Mouse (Mus musculus) midbrain, postnatal 0 days (tissue): ENCODE results near the gene Umodl1. TPM values are rescaled to one million over a fixed set of nuclear protein-coding genes. Genes with fewer than 3 reads are reported as not detected.

ENCODE experiments used
- ATAC-seq: fragments of 200-750 bp; cut with Nextera tagmentation; 2 replicates; pipeline ENCODE4 v1.8.0; 2017; ENCODE audit warnings: moderate number of reproducible peaks, mild to moderate bottlenecking, moderate TSS enrichment, moderate library complexity; ENCODE audit not compliant: low FRiP score
- DNase-seq: peaks from one replicate; pipeline ENCODE4 v3.0.0-alpha.2; 2015; ENCODE audit warnings: low spot score
- H3K27ac ChIP-seq: fragments of 300-500 bp; sonication (generic); 2 replicates; pipeline ENCODE4 v1.5.1; 2014; ENCODE audit warnings: low read depth, mild to moderate bottlenecking, low read length, mixed read lengths
- H3K27me3 ChIP-seq: fragments of 300-500 bp; sonication (generic); 2 replicates; pipeline ENCODE4 v1.6.1; 2014; ENCODE audit warnings: low read length, control low read depth, mixed read lengths; ENCODE audit not compliant: insufficient read depth
- H3K36me3 ChIP-seq: fragments of 300-500 bp; sonication (generic); 2 replicates; pipeline ENCODE4 v1.6.1; 2014; ENCODE audit warnings: low read length, control low read depth, mixed read lengths; ENCODE audit not compliant: insufficient read depth
- H3K4me1 ChIP-seq: fragments of 300-500 bp; sonication (generic); 2 replicates; pipeline ENCODE4 v1.6.1; 2014; ENCODE audit warnings: mild to moderate bottlenecking, control low read depth, antibody characterized with exemption, low read length, mixed read lengths; ENCODE audit not compliant: insufficient read depth
- H3K4me2 ChIP-seq: fragments of 300-500 bp; sonication (generic); 2 replicates; pipeline ENCODE4 v1.6.1; 2014; ENCODE audit warnings: low read depth, mild to moderate bottlenecking, low read length, mixed read lengths; ENCODE audit not compliant: poor library complexity, severe bottlenecking
- H3K4me3 ChIP-seq: fragments of 300-500 bp; sonication (generic); 2 replicates; pipeline ENCODE4 v1.5.1; 2014; ENCODE audit warnings: low read depth, mild to moderate bottlenecking, low read length, moderate library complexity
- H3K9ac ChIP-seq: fragments of 300-500 bp; sonication (generic); replicated peaks from 2 replicates; pipeline ENCODE4 v1.6.1; 2014; ENCODE audit warnings: mild to moderate bottlenecking, low read length, moderate library complexity, mixed read lengths; ENCODE audit not compliant: poor library complexity, severe bottlenecking
- H3K9me3 ChIP-seq: fragments of 300-500 bp; sonication (generic); 2 replicates; pipeline ENCODE4 v1.6.1; 2016; ENCODE audit warnings: low read length, control low read depth
- CTCF ChIP-seq: IDR thresholded peaks from 2 replicates; pipeline ENCODE4 v1.5.1; 2016; ENCODE audit warnings: antibody characterized with exemption, mild to moderate bottlenecking
- WGBS: fragments of 180-500 bp; shearing (Covaris S2); extraction: QIAGEN DNeasy Blood & Tissue Kit; methylation state at CpG from one replicate; pipeline ENCODE4 v1.1.7; 2014; 5-methylcytosine and 5-hydroxymethylcytosine counted together
- polyA plus RNA-seq: library from polyadenylated mRNA; unstranded; fragments of >200 nt; fragmentation: Nextera tagmentation; extraction: Ambion mirVana; gene quantifications from 2 replicates; pipeline ENCODE4 v1.2.1, GENCODE M21; 2015
- total RNA-seq: library from RNA; depleted of rRNA; stranded (reverse); fragments of >200 nt; gene quantifications from 2 replicates; pipeline ENCODE4 v1.2.3, GENCODE M21; 2014

The Umodl1 gene
- total and polyA plus RNA-seq, 2 experiments from 2014 or later, result 0.12 to 0.16 TPM

DNA sequence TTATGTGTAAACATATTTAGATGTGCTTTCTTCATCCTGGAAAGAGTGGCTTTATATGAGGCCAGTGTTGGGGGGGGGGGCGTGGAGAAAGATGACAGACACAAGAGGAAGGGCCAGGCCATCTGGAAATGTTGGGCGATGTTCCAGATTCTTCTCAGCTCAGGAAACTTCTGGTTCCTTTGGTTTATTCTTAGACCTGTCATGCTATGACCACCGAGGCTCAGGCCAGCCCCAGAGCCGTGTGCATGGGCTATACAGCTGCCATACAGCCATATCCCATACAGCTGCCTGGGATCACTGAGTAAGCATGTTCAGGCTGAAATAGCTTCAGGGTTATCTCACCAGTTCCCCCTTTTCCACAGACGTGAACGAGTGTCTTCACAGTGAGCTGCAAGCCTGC lies 18.9 kb downstream of the Umodl1 start:
- DNase-seq, result peak; percentile 39
- TF ChIP-seq CTCF, result no peak
- no peak overlapping the region for H3K4me2 ChIP-seq
- no peak overlapping the region for H3K27ac ChIP-seq
- H3K27me3 ChIP-seq, result no peaks in the 10 kb centered on the region
- no peaks in the 10 kb centered on the region for H3K4me1 ChIP-seq
- H3K9me3 ChIP-seq, result no peaks in the 10 kb centered on the region
- H3K9ac ChIP-seq, result no peak overlapping the region
- 78% methylated on average over 6 of the region's 6 CpGs for WGBS
- ATAC-seq, result no peak
- H3K36me3 ChIP-seq, result no peaks in the 10 kb centered on the region
- H3K4me3 ChIP-seq, result no peak overlapping the region

DNA sequence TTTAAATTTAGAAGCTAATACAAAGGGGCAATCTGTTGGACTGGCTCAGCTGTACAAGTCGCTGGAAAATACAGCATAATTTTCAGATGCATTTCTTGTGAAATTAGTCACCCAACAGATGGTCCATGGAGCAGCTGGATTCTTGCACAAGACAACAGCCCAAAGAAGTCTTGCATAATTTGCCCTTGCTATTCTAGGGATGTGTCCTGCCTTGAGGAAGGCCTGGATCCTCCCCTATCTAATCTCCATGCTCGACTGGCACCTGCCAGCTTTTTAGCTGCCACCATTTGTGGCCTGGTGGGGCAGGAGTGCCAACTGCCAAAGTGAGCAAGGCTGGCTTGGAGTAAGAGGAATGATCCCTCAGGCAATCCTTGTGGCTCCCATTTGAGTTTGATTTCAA lies 22.9 kb downstream of the Umodl1 start:
- no peak overlapping the region for H3K27ac ChIP-seq
- H3K4me2 ChIP-seq, result no peak overlapping the region
- H3K9me3 ChIP-seq, result no peaks in the 10 kb centered on the region
- no peaks in the 10 kb centered on the region for H3K27me3 ChIP-seq
- 64% methylated on average over 2 of the region's 2 CpGs for WGBS
- no peak overlapping the region for H3K4me3 ChIP-seq
- DNase-seq (no peak), ATAC-seq (no peak)
- no peaks in the 10 kb centered on the region for H3K4me1 ChIP-seq
- no peaks in the 10 kb centered on the region for H3K36me3 ChIP-seq
- no peak overlapping the region for H3K9ac ChIP-seq
- no peak for TF ChIP-seq CTCF

DNA sequence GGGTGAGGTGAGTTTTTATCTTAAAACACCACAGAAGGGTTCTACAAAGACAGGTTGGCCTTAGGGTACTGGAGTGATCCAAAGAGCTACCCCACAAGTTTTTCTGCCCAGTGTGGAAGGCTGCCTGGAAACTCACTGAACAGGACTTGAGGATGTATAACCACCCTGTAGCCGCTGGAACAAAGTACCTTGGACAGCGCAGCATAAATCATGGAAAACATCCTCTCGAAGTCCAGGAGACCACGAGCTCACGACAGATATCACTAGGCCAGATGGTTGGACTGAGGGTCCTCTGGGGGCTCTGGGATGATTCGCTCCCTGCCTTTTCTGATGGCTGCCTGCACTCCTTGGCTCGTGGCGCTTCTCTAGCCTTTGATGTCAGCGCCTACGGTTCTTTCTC lies 24.1 kb downstream of the Umodl1 start:
- H3K4me3 ChIP-seq, result no peak overlapping the region
- no peak overlapping the region for H3K9ac ChIP-seq
- H3K9me3 ChIP-seq, result no peaks in the 10 kb centered on the region
- H3K27ac ChIP-seq, result no peak overlapping the region
- 83% methylated on average over 10 of the region's 10 CpGs for WGBS
- no peak overlapping the region for H3K4me2 ChIP-seq
- no peaks in the 10 kb centered on the region for H3K36me3 ChIP-seq
- no peak for TF ChIP-seq CTCF
- ATAC-seq (no peak), DNase-seq (no peak)
- H3K4me1 ChIP-seq, result no peaks in the 10 kb centered on the region
- no peaks in the 10 kb centered on the region for H3K27me3 ChIP-seq

DNA sequence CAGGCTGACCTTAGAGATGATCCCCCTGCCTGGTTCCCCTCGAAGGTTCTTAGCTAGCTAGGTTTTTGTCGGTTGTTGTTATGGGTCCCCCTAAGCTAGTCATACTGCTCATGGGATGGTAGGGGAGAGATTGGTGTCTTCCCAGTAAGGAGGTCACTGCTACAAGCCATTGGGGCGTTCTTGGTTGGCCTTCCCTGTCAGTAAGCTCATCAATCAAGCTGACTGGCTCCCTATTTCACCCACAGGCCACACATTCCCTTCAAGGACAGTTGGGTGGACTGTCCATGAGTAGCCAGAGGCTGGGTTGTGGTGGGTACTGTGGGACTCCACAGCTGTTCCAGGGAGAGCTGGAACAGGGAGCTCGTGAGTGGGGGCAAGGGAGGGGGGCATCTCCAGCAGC lies 29.1 kb downstream of the Umodl1 start:
- Histone ChIP-seq H3K4me3 (no peak overlapping the region), H3K36me3 (no peaks in the 10 kb centered on the region), H3K9me3 (no peaks in the 10 kb centered on the region), H3K4me1 (no peaks in the 10 kb centered on the region), H3K27ac (no peak overlapping the region), H3K4me2 (no peak overlapping the region), H3K27me3 (no peaks in the 10 kb centered on the region), H3K9ac (no peak overlapping the region)
- no peak for TF ChIP-seq CTCF
- no peak for DNase-seq
- no peak for ATAC-seq
- WGBS, result 91% methylated on average over 4 of the region's 4 CpGs

DNA sequence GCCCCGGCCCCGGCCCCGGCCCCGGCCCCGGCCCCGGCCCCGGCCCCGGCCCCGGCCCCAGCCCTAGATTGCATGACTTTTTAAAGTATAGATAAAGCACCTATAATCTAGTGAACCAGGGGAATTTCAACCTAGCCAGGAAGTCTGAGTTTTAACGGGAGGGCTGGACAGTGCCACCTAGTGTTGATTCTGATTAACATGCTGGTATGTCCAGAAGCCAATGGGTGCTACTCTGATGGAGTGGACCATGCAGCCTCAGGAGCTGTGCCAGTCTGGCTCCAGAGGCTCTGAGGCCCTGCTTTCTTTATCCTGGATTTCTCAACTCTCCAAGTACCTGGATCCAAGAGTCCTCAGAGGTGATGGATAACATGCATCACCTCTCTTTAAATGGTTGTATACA lies 35.8 kb downstream of the Umodl1 start:
- Histone ChIP-seq H3K4me1 (no peaks in the 10 kb centered on the region), H3K36me3 (no peaks in the 10 kb centered on the region), H3K9me3 (no peaks in the 10 kb centered on the region), H3K9ac (no peak overlapping the region), H3K4me2 (no peak overlapping the region), H3K4me3 (no peak overlapping the region), H3K27me3 (no peaks in the 10 kb centered on the region), H3K27ac (no peak overlapping the region)
- 77% methylated on average over 10 of the region's 10 CpGs for WGBS
- ATAC-seq (no peak), DNase-seq (peak; percentile 61)
- peak; percentile 76 for TF ChIP-seq CTCF

DNA sequence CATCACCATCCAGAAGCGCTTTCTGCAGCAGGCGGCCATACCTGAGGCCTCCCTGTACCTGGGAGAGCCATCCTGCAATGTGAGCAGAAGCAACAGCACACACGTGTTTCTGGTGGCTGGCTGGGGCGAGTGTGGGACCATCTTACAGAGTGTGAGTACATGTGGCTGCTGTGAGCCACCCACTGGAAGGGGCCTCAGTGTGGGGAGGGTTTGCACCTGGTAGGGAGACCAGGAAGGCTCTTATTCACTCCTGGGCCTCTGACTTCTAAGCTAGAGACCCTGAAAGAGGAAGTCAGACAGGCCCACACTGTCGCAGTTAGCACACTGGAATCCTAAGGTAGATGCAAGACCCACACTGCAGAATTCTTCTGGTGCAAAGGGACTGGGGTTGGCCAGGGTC lies 41.9 kb downstream of the Umodl1 start:
- H3K4me3 ChIP-seq, result no peak overlapping the region
- H3K4me1 ChIP-seq, result no peaks in the 10 kb centered on the region
- no peak overlapping the region for H3K4me2 ChIP-seq
- H3K27me3 ChIP-seq, result no peaks in the 10 kb centered on the region
- no peaks in the 10 kb centered on the region for H3K36me3 ChIP-seq
- DNase-seq (no peak), ATAC-seq (no peak)
- no peaks in the 10 kb centered on the region for H3K9me3 ChIP-seq
- no peak overlapping the region for H3K27ac ChIP-seq
- no peak overlapping the region for H3K9ac ChIP-seq
- WGBS, result 87% methylated on average over 5 of the region's 5 CpGs
- TF ChIP-seq CTCF, result no peak
